Mouse (Mus musculus): Measurements from ENCODE around the gene Ephb1. TPM values are rescaled to one million over a fixed set of nuclear protein-coding genes. Genes with fewer than 3 reads are reported as not detected.

Ephb1 gene
- not detected in 2 replicates for polyA plus RNA-seq (2012; ENCODE audit: insufficient read depth, insufficient read length, missing spikeins)

- Histone ChIP-seq H3K4me3 (ENCODE audit: insufficient read depth, low read length) (no peak within 1 kb of the TSS), H3K27ac (ENCODE audit: insufficient read depth, low read depth, low read length) (no peak within 1 kb of the TSS), H3K4me1 (ENCODE audit: control insufficient read depth, insufficient read depth, low read length) (no peaks in the 10 kb centered on the region)
- TF ChIP-seq CTCF (IDR thresholded peaks at IDR 0.05; ENCODE audit: low read depth, low read length) (peak; percentile 87), POLR2A (IDR thresholded peaks at IDR 0.05; ENCODE audit: borderline replicate concordance, low read depth, low read length) (no peak)
Observed at GRCm38 (mm10) chr9:102354561-102354973, at the start of gene Ephb1. Ephb1 (minus strand) TSS chr9:102354693.

- H3K4me3 ChIP-seq (ENCODE audit: insufficient read depth, low read length), result no peak overlapping the region
- no peaks in the 10 kb centered on the region for H3K4me1 ChIP-seq (ENCODE audit: control insufficient read depth, insufficient read depth, low read length)
- peak; percentile 5; the same call in 1 of the 2 replicates for TF ChIP-seq CTCF (IDR thresholded peaks at IDR 0.05; ENCODE audit: low read depth, low read length)
- TF ChIP-seq POLR2A (IDR thresholded peaks at IDR 0.05; ENCODE audit: borderline replicate concordance, low read depth, low read length), result no peak
- H3K27ac ChIP-seq (ENCODE audit: insufficient read depth, low read depth, low read length), result no peak overlapping the region
Observed at GRCm38 (mm10) chr9:102403086-102404021, 48.9 kb upstream of the Ephb1 start.

GRCm38 (mm10) chr9:102402671-102403070 lies 48.2 kb upstream of the Ephb1 start:
- no peaks in the 10 kb centered on the region for H3K4me1 ChIP-seq (ENCODE audit: control insufficient read depth, insufficient read depth, low read length)
- no peak overlapping the region for H3K4me3 ChIP-seq (ENCODE audit: insufficient read depth, low read length)
- no peak for TF ChIP-seq CTCF (IDR thresholded peaks at IDR 0.05; ENCODE audit: low read depth, low read length)
- no peak for TF ChIP-seq POLR2A (IDR thresholded peaks at IDR 0.05; ENCODE audit: borderline replicate concordance, low read depth, low read length)
- H3K27ac ChIP-seq (ENCODE audit: insufficient read depth, low read depth, low read length), result no peak overlapping the region

- TF ChIP-seq CTCF (IDR thresholded peaks at IDR 0.05; ENCODE audit: low read depth, low read length) (no peak), POLR2A (IDR thresholded peaks at IDR 0.05; ENCODE audit: borderline replicate concordance, low read depth, low read length) (no peak)
- no peak overlapping the region for H3K27ac ChIP-seq (ENCODE audit: insufficient read depth, low read depth, low read length)
- no peak overlapping the region for H3K4me3 ChIP-seq (ENCODE audit: insufficient read depth, low read length)
- no peaks in the 10 kb centered on the region for H3K4me1 ChIP-seq (ENCODE audit: control insufficient read depth, insufficient read depth, low read length)
Observed at GRCm38 (mm10) chr9:102388266-102388665, 33.8 kb upstream of the Ephb1 start.

- H3K4me1 ChIP-seq (ENCODE audit: control insufficient read depth, insufficient read depth, low read length), result no peaks in the 10 kb centered on the region
- TF ChIP-seq POLR2A (IDR thresholded peaks at IDR 0.05; ENCODE audit: borderline replicate concordance, low read depth, low read length) (no peak), CTCF (IDR thresholded peaks at IDR 0.05; ENCODE audit: low read depth, low read length) (no peak)
- no peak overlapping the region for H3K4me3 ChIP-seq (ENCODE audit: insufficient read depth, low read length)
- H3K27ac ChIP-seq (ENCODE audit: insufficient read depth, low read depth, low read length), result no peak overlapping the region
Observed at GRCm38 (mm10) chr9:102386816-102387215, 32.3 kb upstream of the Ephb1 start.

- Histone ChIP-seq H3K4me3 (ENCODE audit: insufficient read depth, low read length) (no peak overlapping the region), H3K27ac (ENCODE audit: insufficient read depth, low read depth, low read length) (no peak overlapping the region), H3K4me1 (ENCODE audit: control insufficient read depth, insufficient read depth, low read length) (no peaks in the 10 kb centered on the region)
- TF ChIP-seq POLR2A (IDR thresholded peaks at IDR 0.05; ENCODE audit: borderline replicate concordance, low read depth, low read length) (no peak), CTCF (IDR thresholded peaks at IDR 0.05; ENCODE audit: low read depth, low read length) (no peak)
Observed at GRCm38 (mm10) chr9:102380235-102380634, 25.7 kb upstream of the Ephb1 start.

GRCm38 (mm10) chr9:102374661-102375060 lies 20.2 kb upstream of the Ephb1 start:
- H3K4me3 ChIP-seq (ENCODE audit: insufficient read depth, low read length), result no peak overlapping the region
- no peaks in the 10 kb centered on the region for H3K4me1 ChIP-seq (ENCODE audit: control insufficient read depth, insufficient read depth, low read length)
- no peak overlapping the region for H3K27ac ChIP-seq (ENCODE audit: insufficient read depth, low read depth, low read length)
- TF ChIP-seq POLR2A (IDR thresholded peaks at IDR 0.05; ENCODE audit: borderline replicate concordance, low read depth, low read length) (no peak), CTCF (IDR thresholded peaks at IDR 0.05; ENCODE audit: low read depth, low read length) (no peak)

- TF ChIP-seq CTCF (IDR thresholded peaks at IDR 0.05; ENCODE audit: low read depth, low read length) (no peak), POLR2A (IDR thresholded peaks at IDR 0.05; ENCODE audit: borderline replicate concordance, low read depth, low read length) (no peak)
- no peaks in the 10 kb centered on the region for H3K4me1 ChIP-seq (ENCODE audit: control insufficient read depth, insufficient read depth, low read length)
- no peak overlapping the region for H3K4me3 ChIP-seq (ENCODE audit: insufficient read depth, low read length)
- no peak overlapping the region for H3K27ac ChIP-seq (ENCODE audit: insufficient read depth, low read depth, low read length)
Observed at GRCm38 (mm10) chr9:102373886-102374285, 19.4 kb upstream of the Ephb1 start.

GRCm38 (mm10) chr9:102371936-102372335 lies 17.4 kb upstream of the Ephb1 start:
- no peaks in the 10 kb centered on the region for H3K4me1 ChIP-seq (ENCODE audit: control insufficient read depth, insufficient read depth, low read length)
- TF ChIP-seq POLR2A (IDR thresholded peaks at IDR 0.05; ENCODE audit: borderline replicate concordance, low read depth, low read length) (no peak), CTCF (IDR thresholded peaks at IDR 0.05; ENCODE audit: low read depth, low read length) (no peak)
- H3K4me3 ChIP-seq (ENCODE audit: insufficient read depth, low read length), result no peak overlapping the region
- no peak overlapping the region for H3K27ac ChIP-seq (ENCODE audit: insufficient read depth, low read depth, low read length)

Measured in bone marrow macrophage, adult 2 months (primary cell).